ENCODE assay signal across 19 mouse cellular contexts in the genomic region with DNA sequence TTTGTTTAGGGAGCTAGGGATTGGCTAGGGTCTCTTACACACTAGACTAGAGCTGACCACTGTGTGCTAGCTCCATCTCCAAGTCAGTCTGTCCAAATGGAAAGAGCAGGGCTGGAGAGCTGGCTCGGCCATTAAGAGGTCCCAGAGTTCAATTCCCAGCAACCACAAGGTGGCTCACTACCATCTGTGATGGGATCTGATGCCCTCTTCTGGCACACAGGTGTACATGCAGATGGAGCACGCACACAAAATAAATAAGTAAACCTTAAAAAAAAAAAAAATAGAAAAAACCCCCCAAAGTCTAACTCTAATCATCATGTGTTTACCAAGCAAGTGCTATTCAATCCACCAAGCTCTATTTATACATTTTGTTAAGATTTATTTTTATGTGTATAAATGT. TPM values are rescaled to one million over a fixed set of nuclear protein-coding genes. Genes with fewer than 3 reads are reported as not detected.
DNase-seq lines count a peak whose midpoint lies in the region; ATAC-seq and TF ChIP-seq lines count a peak whose summit lies in the region.
"Had no signal": no experiment of that assay in that cellular context is flagged by ENCODE, and none has a peak within 500 bp of the region (broad histone marks: within the 10 kb centered on the region; RNA-seq: fewer than 3 reads in every experiment).

No protein-coding gene starts in this region.

- DNase-seq in cerebellum, adult 2 months: no peak
- no peak for DNase-seq in cerebellum, adult 9-10 months
- no peak for DNase-seq in liver, adult 2 months (ENCODE audit: extremely low read depth, low read depth, low spot score)
- DNase-seq in ES-CJ7 (ENCODE audit: low read depth, low spot score): peak; percentile 89
- no peak for DNase-seq in liver, embryonic 14.5 days (ENCODE audit: low read depth in 3 of 3, low spot score in 3 of 3)
- no peak for DNase-seq in c-Kit-positive CD71-positive TER-119-positive erythroid progenitor cells, embryonic 14.5 days (ENCODE audit: low spot score)
- DNase-seq: cerebellum, postnatal 10 days; heart, postnatal 36 days; kidney, adult 8-10 months; right cerebral cortex, postnatal 4 days had no signal

- peak; percentile 22; the same call in 1 of the 2 replicates for TF ChIP-seq CTCF in cerebellum, adult 2 months (IDR thresholded peaks at IDR 0.05; ENCODE audit: borderline replicate concordance, insufficient read depth, low read depth, low read length)
- TF ChIP-seq CTCF in liver, adult 2 months (IDR thresholded peaks at IDR 0.05; ENCODE audit: low read depth, low read length): peak; percentile 41
- peak; percentile 90 for TF ChIP-seq CTCF in liver, embryonic 14.5 days (IDR thresholded peaks at IDR 0.05; ENCODE audit: low read depth)

- no peak for ATAC-seq in liver, embryonic 12.5 days
- ATAC-seq in liver, embryonic 14.5 days (ENCODE audit: insufficient read depth): no peak
- ATAC-seq in neural tube, embryonic 15.5 days (ENCODE audit: low FRiP score): no peak
- ATAC-seq: activated CD4-positive, CD25-positive, alpha-beta regulatory T cell, adult 4 months; forebrain, embryonic 16.5 days had no signal

- TF ChIP-seq EP300 in liver, embryonic 14.5 days (IDR thresholded peaks at IDR 0.05; ENCODE audit: low read depth): no peak

- no peaks in the 10 kb centered on the region for H3K4me1 ChIP-seq in cerebellum, adult 2 months (ENCODE audit: control insufficient read depth, insufficient read depth, low read length)
- no peaks in the 10 kb centered on the region for H3K4me1 ChIP-seq in liver, adult 2 months (ENCODE audit: control insufficient read depth, insufficient read depth, low read length)
- peaks cover 12% of the 10 kb centered on the region for H3K4me1 ChIP-seq in liver, embryonic 12.5 days
- H3K4me1 ChIP-seq in liver, embryonic 14.5 days (replicated peaks; ENCODE audit: control insufficient read depth in 2 of 2, insufficient read depth in 2 of 2, low read length in 1 of 2): peaks cover 1 to 2% of the 10 kb centered on the region in 2 experiments
- H3K4me1 ChIP-seq in neural tube, embryonic 15.5 days: no peaks in the 10 kb centered on the region
- H3K4me1 ChIP-seq: limb, embryonic 12.5 days had no signal

- H3K36me3 ChIP-seq in liver, adult 2 months (ENCODE audit: control insufficient read depth, insufficient read depth, low read length): no peaks in the 10 kb centered on the region
- H3K36me3 ChIP-seq in liver, embryonic 12.5 days: no peaks in the 10 kb centered on the region
- H3K36me3 ChIP-seq in liver, embryonic 14.5 days (replicated peaks; ENCODE audit: control insufficient read depth, insufficient read depth, low read depth): no peaks in the 10 kb centered on the region
- H3K36me3 ChIP-seq in neural tube, embryonic 15.5 days: peaks cover 10% of the 10 kb centered on the region

- no peak overlapping the region for H3K4me2 ChIP-seq in liver, embryonic 12.5 days
- no peak overlapping the region for H3K4me2 ChIP-seq in liver, embryonic 14.5 days (ENCODE audit: low read depth)
- no peak overlapping the region for H3K4me2 ChIP-seq in neural tube, embryonic 15.5 days
- H3K4me2 ChIP-seq: embryonic facial prominence, embryonic 13.5 days; limb, embryonic 12.5 days had no signal

- H3K9me3 ChIP-seq in liver, embryonic 12.5 days (replicated peaks): no peaks in the 10 kb centered on the region
- no peaks in the 10 kb centered on the region for H3K9me3 ChIP-seq in liver, embryonic 14.5 days (ENCODE audit: control insufficient read depth, low read length)
- H3K9me3 ChIP-seq in neural tube, embryonic 15.5 days (replicated peaks): no peaks in the 10 kb centered on the region
- H3K9me3 ChIP-seq: embryonic facial prominence, embryonic 13.5 days; limb, embryonic 12.5 days had no signal

- 89% methylated on average over 2 of the region's 2 CpGs for WGBS in cerebellum, adult 2 months
- WGBS in liver, adult 2 months: 81% methylated on average over 2 of the region's 2 CpGs
- 66% methylated on average over 2 of the region's 2 CpGs for WGBS in liver, embryonic 12.5 days (ENCODE audit: insufficient replicate concordance)
- WGBS in liver, embryonic 14.5 days (ENCODE audit: insufficient replicate concordance): 70% methylated on average over 2 of the region's 2 CpGs
- 86% methylated on average over 2 of the region's 2 CpGs for WGBS in neural tube, embryonic 15.5 days

- H3K27me3 ChIP-seq in cerebellum, adult 2 months (ENCODE audit: control insufficient read depth, insufficient read depth, low read length): no peaks in the 10 kb centered on the region
- no peaks in the 10 kb centered on the region for H3K27me3 ChIP-seq in liver, adult 2 months (ENCODE audit: control insufficient read depth, insufficient read depth, low read length)
- peaks cover 10% of the 10 kb centered on the region; the same call in 1 of the 2 replicates for H3K27me3 ChIP-seq in liver, embryonic 12.5 days (replicated peaks)
- H3K27me3 ChIP-seq in liver, embryonic 14.5 days (ENCODE audit: control insufficient read depth, insufficient read depth, low read length): no peaks in the 10 kb centered on the region
- H3K27me3 ChIP-seq in neural tube, embryonic 15.5 days (replicated peaks): no peaks in the 10 kb centered on the region
- H3K27me3 ChIP-seq: embryonic facial prominence, embryonic 13.5 days; limb, embryonic 12.5 days had no signal

- H3K9ac ChIP-seq in liver, adult 2 months (ENCODE audit: low read depth, low read length): no peak overlapping the region
- H3K9ac ChIP-seq in liver, embryonic 12.5 days: no peak overlapping the region
- H3K9ac ChIP-seq in liver, embryonic 14.5 days (replicated peaks): no peak overlapping the region
- H3K9ac ChIP-seq in neural tube, embryonic 15.5 days (replicated peaks): no peak overlapping the region
- H3K9ac ChIP-seq: embryonic facial prominence, embryonic 13.5 days; limb, embryonic 12.5 days had no signal

- no peaks in the 10 kb centered on the region for H3K79me2 ChIP-seq in liver, adult 2 months (ENCODE audit: control insufficient read depth, insufficient read depth, low read length)

- H3K27ac ChIP-seq in cerebellum, adult 2 months (ENCODE audit: insufficient read depth, low read length): no peak overlapping the region
- no peak overlapping the region for H3K27ac ChIP-seq in liver, adult 2 months (replicated peaks; ENCODE audit: insufficient read depth, low read depth, low read length)
- H3K27ac ChIP-seq in liver, embryonic 12.5 days: no peak overlapping the region
- H3K27ac ChIP-seq in liver, embryonic 14.5 days: no peak overlapping the region
- no peak overlapping the region for H3K27ac ChIP-seq in neural tube, embryonic 15.5 days (replicated peaks)
- H3K27ac ChIP-seq: embryonic facial prominence, embryonic 13.5 days; limb, embryonic 12.5 days had no signal

- TF ChIP-seq POLR2A in cerebellum, adult 2 months (IDR thresholded peaks at IDR 0.05; ENCODE audit: borderline replicate concordance, insufficient read depth, low read length): no peak
- no peak for TF ChIP-seq POLR2A in liver, adult 2 months (IDR thresholded peaks at IDR 0.05; ENCODE audit: extremely low read depth, insufficient read depth, low read length)

- no peak overlapping the region for H3K4me3 ChIP-seq in cerebellum, adult 2 months (replicated peaks; ENCODE audit: insufficient read depth, low read depth, low read length)
- H3K4me3 ChIP-seq in liver, adult 2 months (ENCODE audit: insufficient read depth, low read depth, low read length): no peak overlapping the region
- H3K4me3 ChIP-seq in liver, embryonic 12.5 days: no peak overlapping the region
- no peak overlapping the region for H3K4me3 ChIP-seq in liver, embryonic 14.5 days (ENCODE audit: insufficient read depth in 1 of 2, low read depth in 2 of 2, low read length in 2 of 2)
- no peak overlapping the region for H3K4me3 ChIP-seq in neural tube, embryonic 15.5 days (replicated peaks)
- H3K4me3 ChIP-seq: embryonic facial prominence, embryonic 13.5 days; limb, embryonic 12.5 days had no signal

RNA-seq across cellular contexts. Expression of a gene that starts 9.4 kb away (rescaled TPM):
- polyA plus RNA-seq in cerebellum, adult 2 months (2012; rRNA removed): 2.1 and 3.1 TPM in 2 replicates
- not detected in 2 replicates for total RNA-seq in liver, adult 2 months (2014; rRNA removed)
- polyA plus RNA-seq in liver, adult 2 months (2012; rRNA removed): not detected in 2 replicates
- 0.05 TPM in 1 of 2 replicates, not detected in the other for polyA plus RNA-seq in liver, embryonic 12.5 days (2016; fragmentation: Nextera tagmentation; extraction: Ambion mirVana)
- 0.02 and 0.03 TPM in 2 replicates for polyA plus RNA-seq in liver, embryonic 14.5 days (2012; rRNA removed)
- polyA plus RNA-seq in liver, embryonic 14.5 days (2014; fragmentation: Nextera tagmentation; extraction: Ambion mirVana): not detected in 2 replicates
- 3.4 and 3.5 TPM in 2 replicates for polyA plus RNA-seq in neural tube, embryonic 15.5 days (2015; fragmentation: Nextera tagmentation; extraction: Ambion mirVana)
- total RNA-seq: heart, postnatal 36 days; monocyte, adult 5-6 weeks had no signal
- polyA plus RNA-seq: activated CD4-positive, CD25-positive, alpha-beta regulatory T cell, adult 4 months; C2C12; gonadal fat pad, adult 2 months had no signal

RNA-seq across cellular contexts. Expression of a gene that starts 14.0 kb away (rescaled TPM):
- 15.1 and 15.8 TPM in 2 replicates for polyA plus RNA-seq in cerebellum, adult 2 months (2012; rRNA removed)
- total RNA-seq in liver, adult 2 months (2014; rRNA removed): 0.09 and 0.20 TPM in 2 replicates
- 0.17 and 0.24 TPM in 2 replicates for polyA plus RNA-seq in liver, adult 2 months (2012; rRNA removed)
- polyA plus RNA-seq in liver, embryonic 12.5 days (2016; fragmentation: Nextera tagmentation; extraction: Ambion mirVana): 3.0 and 3.6 TPM in 2 replicates
- polyA plus RNA-seq in liver, embryonic 14.5 days (2012; rRNA removed): 1.4 and 1.7 TPM in 2 replicates
- polyA plus RNA-seq in liver, embryonic 14.5 days (2014; fragmentation: Nextera tagmentation; extraction: Ambion mirVana): 2.0 and 2.4 TPM in 2 replicates
- polyA plus RNA-seq in neural tube, embryonic 15.5 days (2015; fragmentation: Nextera tagmentation; extraction: Ambion mirVana): 15.9 and 17.3 TPM in 2 replicates
- total RNA-seq: monocyte, adult 5-6 weeks had no signal

RNA-seq across cellular contexts. Expression of a gene that starts 20.8 kb away (rescaled TPM):
- 373 and 404 TPM in 2 replicates for polyA plus RNA-seq in cerebellum, adult 2 months (2012; rRNA removed)
- total RNA-seq in liver, adult 2 months (2014; rRNA removed): 39.5 and 42.6 TPM in 2 replicates
- polyA plus RNA-seq in liver, adult 2 months (2012; rRNA removed): 24.1 and 26.8 TPM in 2 replicates
- polyA plus RNA-seq in liver, embryonic 12.5 days (2016; fragmentation: Nextera tagmentation; extraction: Ambion mirVana): 147 and 157 TPM in 2 replicates
- polyA plus RNA-seq in liver, embryonic 14.5 days (2012; rRNA removed): 26.5 and 50.5 TPM in 2 replicates
- 184 and 188 TPM in 2 replicates for polyA plus RNA-seq in liver, embryonic 14.5 days (2014; fragmentation: Nextera tagmentation; extraction: Ambion mirVana)
- polyA plus RNA-seq in neural tube, embryonic 15.5 days (2015; fragmentation: Nextera tagmentation; extraction: Ambion mirVana): 403 and 479 TPM in 2 replicates

RNA-seq across cellular contexts. Expression of a gene that starts 43.1 kb away (rescaled TPM):
- 7.2 and 8.6 TPM in 2 replicates for polyA plus RNA-seq in cerebellum, adult 2 months (2012; rRNA removed)
- total RNA-seq in liver, adult 2 months (2014; rRNA removed): 5.0 and 7.9 TPM in 2 replicates
- polyA plus RNA-seq in liver, adult 2 months (2012; rRNA removed): 3.3 and 3.8 TPM in 2 replicates
- polyA plus RNA-seq in liver, embryonic 12.5 days (2016; fragmentation: Nextera tagmentation; extraction: Ambion mirVana): 5.6 and 6.0 TPM in 2 replicates
- polyA plus RNA-seq in liver, embryonic 14.5 days (2012; rRNA removed): 1.9 and 2.3 TPM in 2 replicates
- polyA plus RNA-seq in liver, embryonic 14.5 days (2014; fragmentation: Nextera tagmentation; extraction: Ambion mirVana): 1.8 and 2.1 TPM in 2 replicates
- 3.9 and 4.8 TPM in 2 replicates for polyA plus RNA-seq in neural tube, embryonic 15.5 days (2015; fragmentation: Nextera tagmentation; extraction: Ambion mirVana)

Comparison
In these comparisons a context has a peak if more than half of its experiments do, and no peak if none do; other contexts are left out.
1. CTCF ChIP-seq: peak in every context shown above with its lines; median percentile 90 in liver, embryonic 14.5 days; 41 in liver, adult 2 months; 22 in cerebellum, adult 2 months.